Mouse (Mus musculus) CD8-positive naive resting alpha-beta T cell, adult 57 days (primary cell): ENCODE measurements around the gene Pigq. TPM values are rescaled to one million over a fixed set of nuclear protein-coding genes. Genes with fewer than 3 reads are reported as not detected.

Experiments
- total RNA-seq: library from RNA; stranded (reverse); gene quantifications from one replicate; pipeline ENCODE4 v1.2.4, GENCODE M21; 2023

The Pigq gene
- total RNA-seq, result 55.6 TPM

DNA sequence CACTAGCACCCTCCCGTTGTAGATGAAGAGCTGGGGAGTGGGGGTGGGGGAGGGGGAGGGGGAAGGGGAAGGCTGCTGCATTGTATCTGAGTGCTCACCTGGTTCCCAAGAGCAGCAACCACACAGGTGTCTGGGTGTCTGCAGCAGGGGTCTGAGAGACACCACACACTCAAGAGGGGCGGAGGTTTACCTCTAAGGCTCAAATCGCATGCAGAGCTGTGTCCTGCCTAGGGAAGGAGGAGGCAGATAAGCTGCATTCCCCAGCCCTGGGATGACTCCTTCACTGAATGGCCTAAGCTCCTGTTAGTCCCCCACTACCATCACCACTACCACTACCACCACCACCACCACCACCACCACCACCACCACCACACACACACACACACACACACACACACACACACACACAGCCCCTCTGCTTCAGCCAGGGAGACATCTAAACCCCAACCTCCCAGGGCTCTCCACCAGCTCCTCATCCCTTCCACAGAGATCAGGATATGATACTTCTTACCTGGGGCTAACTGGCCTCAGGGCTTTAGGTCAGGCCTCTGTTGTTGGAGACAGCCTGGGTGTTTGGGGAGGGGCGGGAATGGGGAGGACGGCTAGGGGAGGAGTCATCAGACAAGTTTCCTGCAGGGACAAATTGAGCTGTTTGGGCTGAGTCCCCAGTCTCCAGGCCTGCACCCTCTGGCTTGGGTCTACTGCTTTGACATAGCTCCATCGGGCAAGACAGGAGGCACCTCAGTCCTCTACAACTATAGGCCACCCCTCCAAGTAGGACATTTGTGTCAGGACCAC, at the start of gene Pigq, which contains the start of gene Nhlrc4:
TSS of gene Pigq (minus strand) at position 571 of the 798 bp plus-strand sequence.
TSS of gene Nhlrc4 (minus strand) at position 596 of the 798 bp plus-strand sequence.

GRCm38 (mm10) chr17:25985306-25986294, 40.9 kb upstream of the Pigq start, which contains the start of gene Capn15:
Gene Capn15, minus strand, starts transcription at chr17:25985796.

DNA sequence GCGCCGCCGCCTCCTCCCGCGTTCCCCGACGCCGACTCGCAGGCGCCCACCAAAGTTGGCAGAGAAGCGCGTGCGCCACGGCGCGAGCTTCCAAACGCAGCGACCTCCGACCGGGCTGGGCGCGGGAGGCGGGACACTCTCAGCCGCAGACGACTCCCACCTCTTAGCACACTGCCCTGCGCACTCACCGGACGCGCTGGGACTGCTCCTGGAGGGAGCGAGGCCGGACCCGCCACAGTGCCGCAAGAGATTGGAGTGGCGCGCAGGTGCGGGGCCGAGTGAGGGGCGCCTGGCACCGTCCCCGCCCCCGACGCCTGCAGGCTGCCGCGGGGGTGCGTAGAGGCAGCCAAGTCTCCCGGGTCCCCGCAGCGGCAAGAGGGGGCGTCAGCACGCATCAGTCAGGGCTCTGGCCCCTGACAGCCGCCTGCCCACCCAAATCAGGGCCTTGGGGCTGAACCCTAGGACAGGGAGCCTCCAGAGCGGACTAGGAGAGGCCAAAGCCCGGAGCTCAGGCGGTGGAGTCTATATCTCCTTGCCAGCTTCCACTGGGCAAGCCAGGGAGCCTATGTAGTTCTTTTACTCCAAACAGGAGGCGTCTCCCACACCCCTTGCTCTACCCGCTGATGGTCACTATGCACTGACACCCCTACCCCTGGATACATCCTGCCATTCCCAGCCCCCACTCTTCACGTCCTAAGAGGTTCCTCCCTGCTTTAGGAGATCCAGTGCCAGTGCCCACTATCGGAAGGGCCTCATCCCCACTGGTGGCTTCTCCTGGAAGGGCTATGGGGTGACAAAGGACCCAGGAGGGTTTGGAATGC, 7.3 kb upstream of the Pigq start, which contains the start of gene A930017K11Rik:
TSS of gene A930017K11Rik (minus strand) at position 763 of the 821 bp plus-strand sequence.

DNA sequence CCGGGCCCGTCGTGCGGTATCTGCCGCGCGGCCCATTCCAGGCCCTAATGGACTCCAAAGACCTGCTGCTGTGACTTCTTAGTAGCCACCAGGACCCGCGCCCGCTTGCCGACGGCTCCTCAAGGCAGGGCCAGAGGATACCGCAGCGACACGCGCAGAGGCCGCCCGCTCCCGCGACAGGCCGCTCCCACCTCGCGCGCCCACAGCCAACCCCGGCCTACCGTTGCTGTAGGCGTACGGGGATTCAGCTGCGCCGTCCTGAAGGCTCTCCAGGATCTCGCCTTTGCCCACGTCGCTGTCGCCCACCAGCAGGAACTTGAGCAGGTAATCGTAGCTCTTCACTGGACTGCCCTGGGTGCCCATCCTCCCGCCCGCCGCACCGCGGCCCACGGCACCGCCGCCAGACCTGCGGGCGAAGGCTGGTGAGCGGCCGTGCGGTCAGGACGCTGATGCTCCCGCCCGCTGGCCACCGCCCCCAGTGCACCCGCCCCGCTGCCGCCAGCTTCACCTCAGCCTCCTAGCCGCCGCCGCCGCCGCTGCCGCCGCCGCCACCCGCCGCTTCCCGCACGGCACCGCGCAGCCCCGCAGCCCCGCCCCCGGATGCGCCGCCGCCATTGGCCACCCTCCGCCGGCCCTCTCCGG, 25.5 kb downstream of the Pigq start, which contains the start of gene Rab40c:
TSS of gene Rab40c (minus strand) at position 584 of the 642 bp plus-strand sequence.

DNA sequence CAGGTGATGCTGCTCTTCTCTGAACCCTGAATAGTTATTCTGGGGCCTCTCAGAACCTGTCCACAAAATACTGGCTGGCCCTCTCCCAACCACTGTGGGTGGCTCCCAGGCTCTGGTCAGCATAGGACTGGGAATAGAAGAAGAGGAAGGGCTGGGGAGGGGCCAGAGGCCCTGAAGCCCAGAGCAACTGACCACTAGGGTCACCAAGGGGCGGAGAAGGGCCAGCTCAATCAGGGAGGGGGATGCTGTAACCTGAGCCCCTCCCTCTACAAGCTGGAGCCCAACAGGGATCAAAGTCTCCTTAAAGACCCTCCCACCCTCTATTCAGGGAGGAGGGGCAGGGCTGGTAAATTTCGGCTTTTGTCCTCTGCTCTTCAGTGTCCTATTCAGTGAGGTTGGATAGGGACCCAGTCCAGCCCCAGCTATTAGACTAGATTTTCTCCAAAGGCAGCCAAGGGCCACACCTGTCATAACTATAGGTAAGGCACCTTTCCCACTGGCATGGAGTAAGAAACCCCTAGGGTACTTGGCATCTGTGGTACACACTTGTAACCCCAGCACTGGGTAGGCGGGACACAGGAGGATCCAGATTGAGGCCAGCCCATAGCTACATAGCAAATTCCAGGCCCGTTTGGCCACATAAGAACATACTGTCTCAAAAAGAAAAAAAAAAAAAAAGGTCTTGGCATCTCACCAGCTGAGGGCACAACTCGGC, 64.4 kb downstream of the Pigq start, which contains the start of gene Wfikkn1:
TSS of gene Wfikkn1 (minus strand) at position 663 of the 715 bp plus-strand sequence.

Other genes starting within 250 kb of the Pigq start
- not detected for gene Gng13, start 227.8 kb downstream of the Pigq start, total RNA-seq
- 10.9 TPM for gene Chtf18, start 217.5 kb downstream of the Pigq start, total RNA-seq
- 4.2 TPM for gene Rpusd1, start 217.3 kb downstream of the Pigq start, total RNA-seq
- not detected for gene Mslnl, start 208.9 kb downstream of the Pigq start, total RNA-seq
- not detected for gene Msln, start 190.6 kb downstream of the Pigq start, total RNA-seq
- 26.5 TPM for gene Narfl, start 171.2 kb downstream of the Pigq start, total RNA-seq
- 21.2 TPM for gene Haghl, start 159.3 kb downstream of the Pigq start, total RNA-seq
- gene Ccdc78, start 158.4 kb downstream of the Pigq start, total RNA-seq, result not detected
- 44.7 TPM for gene Fam173a, start 152.0 kb downstream of the Pigq start, total RNA-seq
- not detected for gene AC134908.4, start 149.3 kb downstream of the Pigq start, total RNA-seq
- gene Metrn, start 147.8 kb downstream of the Pigq start, total RNA-seq, result 22.7 TPM
- not detected for gene Fbxl16, start 135.9 kb downstream of the Pigq start, total RNA-seq
- 22.7 TPM for gene Wdr24, start 121.3 kb downstream of the Pigq start, total RNA-seq
- 32.0 TPM for gene Jmjd8, start 116.1 kb downstream of the Pigq start, total RNA-seq
- gene Stub1, start 111.5 kb downstream of the Pigq start, total RNA-seq, result 61.9 TPM
- gene Rhbdl1, start 107.6 kb downstream of the Pigq start, total RNA-seq, result 7.2 TPM
- 9.9 TPM for gene Gm20683, start 103.2 kb downstream of the Pigq start, total RNA-seq
- 72.3 TPM for gene Rhot2, start 100.1 kb downstream of the Pigq start, total RNA-seq
- gene Wdr90, start 83.4 kb downstream of the Pigq start, total RNA-seq, result 28.9 TPM
- 8.2 TPM for gene Mcrip2, start 76.2 kb downstream of the Pigq start, total RNA-seq
- gene Mettl26, start 69.9 kb downstream of the Pigq start, total RNA-seq, result 29.2 TPM
- gene Wfikkn1, start 64.1 kb downstream of the Pigq start, total RNA-seq, result 5.9 TPM
- 23.6 TPM for gene Rab40c, start 25.2 kb downstream of the Pigq start, total RNA-seq
- not detected for gene Nhlrc4, start within 50 bp of the Pigq start, total RNA-seq
- not detected for gene A930017K11Rik, start 7.6 kb upstream of the Pigq start, total RNA-seq
- gene Capn15, start 40.9 kb upstream of the Pigq start, total RNA-seq, result 39.1 TPM
- 13.4 TPM for gene Rab11fip3, start 124.6 kb upstream of the Pigq start, total RNA-seq
- gene Decr2, start 145.4 kb upstream of the Pigq start, total RNA-seq, result 3.7 TPM
- gene Nme4, start 150.7 kb upstream of the Pigq start, total RNA-seq, result 3.5 TPM
- gene Tmem8, start 168.4 kb upstream of the Pigq start, total RNA-seq, result 20.9 TPM
- 44.1 TPM for gene Mrpl28, start 178.6 kb upstream of the Pigq start, total RNA-seq
- 114 TPM for gene Axin1, start 193.8 kb upstream of the Pigq start, total RNA-seq